ENCODE assay signal across 10 mouse cellular contexts in the genomic region with DNA sequence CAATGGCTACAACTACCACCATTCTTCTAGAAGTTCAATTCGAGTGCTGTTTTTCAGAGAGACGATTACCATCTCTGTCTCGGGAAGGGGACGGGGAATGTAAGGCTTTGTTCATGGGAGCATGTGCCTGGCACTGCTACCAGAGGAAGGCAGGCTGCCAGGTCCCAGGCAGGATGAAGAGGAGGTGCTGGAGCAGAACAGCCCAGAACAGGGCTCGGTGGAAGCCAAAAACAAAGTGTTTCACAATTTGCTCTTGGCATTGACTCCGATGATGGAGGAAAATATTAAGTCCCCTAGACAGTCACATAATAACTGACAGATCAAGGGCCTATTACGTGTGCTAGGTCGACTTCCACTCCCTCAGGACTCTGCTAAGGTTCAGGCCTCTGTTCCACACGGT. TPM values are rescaled to one million over a fixed set of nuclear protein-coding genes. Genes with fewer than 3 reads are reported as not detected.
DNase-seq lines count a peak whose midpoint lies in the region; ATAC-seq lines count a peak whose summit lies in the region.
"Had no signal": no experiment of that assay in that cellular context is flagged by ENCODE, and none has a peak within 500 bp of the region (broad histone marks: within the 10 kb centered on the region; RNA-seq: fewer than 3 reads in every experiment).

No protein-coding gene starts in this region.

- H3K36me3 ChIP-seq in heart, embryonic 12.5 days, result peaks cover 14% of the 10 kb centered on the region
- H3K36me3 ChIP-seq in forebrain, embryonic 15.5 days, result no peaks in the 10 kb centered on the region

- no peak overlapping the region for H3K4me2 ChIP-seq in heart, embryonic 12.5 days
- H3K4me2 ChIP-seq in forebrain, embryonic 15.5 days (replicated peaks), result no peak overlapping the region
- H3K4me2 ChIP-seq: limb, embryonic 13.5 days had no signal

- ATAC-seq in heart, embryonic 12.5 days (ENCODE audit: insufficient number of reproducible peaks, low FRiP score), result no peak
- ATAC-seq in forebrain, embryonic 15.5 days (replicated peaks), result 0 out of 2 replicates have a peak, but pooled peaks have one; percentile 53

- H3K4me3 ChIP-seq in heart, embryonic 12.5 days, result no peak overlapping the region
- no peak overlapping the region for H3K4me3 ChIP-seq in forebrain, embryonic 15.5 days
- H3K4me3 ChIP-seq: limb, embryonic 13.5 days had no signal

- WGBS in heart, embryonic 12.5 days, result 84% methylated on average over 9 of the region's 9 CpGs
- WGBS in forebrain, embryonic 15.5 days, result 52% methylated on average over 9 of the region's 9 CpGs

- H3K9me3 ChIP-seq in heart, embryonic 12.5 days (replicated peaks), result no peaks in the 10 kb centered on the region
- no peaks in the 10 kb centered on the region for H3K9me3 ChIP-seq in forebrain, embryonic 15.5 days
- H3K9me3 ChIP-seq: limb, embryonic 13.5 days had no signal

- H3K4me1 ChIP-seq in heart, embryonic 12.5 days (replicated peaks), result 0 out of 2 replicates have a peak, but pooled peaks cover 5% of the 10 kb centered on the region
- peaks cover 6% of the 10 kb centered on the region for H3K4me1 ChIP-seq in forebrain, embryonic 15.5 days
- H3K4me1 ChIP-seq: limb, embryonic 13.5 days had no signal

- DNase-seq in heart, adult 11 months, result peak; percentile 98
- DNase-seq in adrenal gland, postnatal 14 days, result peak; percentile 64
- peak; percentile 63 to 84 for DNase-seq in kidney, postnatal 36 days
- DNase-seq in right cerebral cortex, postnatal 10 days (ENCODE audit: low spot score in 2 of 2), result peak; percentile 57 to 58
- DNase-seq in embryo, embryonic 10.5 days (ENCODE audit: low spot score), result no peak
- no peak for DNase-seq in thymus, postnatal 0 days (ENCODE audit: low spot score)

- no peak overlapping the region for H3K27ac ChIP-seq in heart, embryonic 12.5 days (ENCODE audit: poor library complexity, severe bottlenecking)
- no peak overlapping the region for H3K27ac ChIP-seq in forebrain, embryonic 15.5 days (replicated peaks)
- H3K27ac ChIP-seq: limb, embryonic 13.5 days had no signal

- no peaks in the 10 kb centered on the region for H3K27me3 ChIP-seq in heart, embryonic 12.5 days (replicated peaks)
- no peaks in the 10 kb centered on the region for H3K27me3 ChIP-seq in forebrain, embryonic 15.5 days
- H3K27me3 ChIP-seq: CH12.LX; limb, embryonic 13.5 days had no signal

- H3K9ac ChIP-seq in heart, embryonic 12.5 days, result no peak overlapping the region
- H3K9ac ChIP-seq in forebrain, embryonic 15.5 days (replicated peaks), result no peak overlapping the region
- H3K9ac ChIP-seq: limb, embryonic 13.5 days had no signal

RNA-seq across cellular contexts. Expression of a gene that starts 24.9 kb away (rescaled TPM):
- 0.59 and 0.65 TPM in 2 replicates for polyA plus RNA-seq in heart, embryonic 12.5 days (2016; fragmentation: Nextera tagmentation; extraction: Ambion mirVana)
- 0.74 and 1.6 TPM in 2 replicates for total RNA-seq in adrenal gland, postnatal 14 days (2021)
- 0.50 and 0.86 TPM in 2 replicates for polyA plus RNA-seq in forebrain, embryonic 15.5 days (2015; fragmentation: Nextera tagmentation; extraction: Ambion mirVana)
- polyA plus RNA-seq in thymus, postnatal 0 days (2015; fragmentation: Nextera tagmentation; extraction: Ambion mirVana), result 9.2 and 9.7 TPM in 2 replicates

Comparison
In these comparisons a context has a peak if more than half of its experiments do, and no peak if none do; other contexts are left out.
1. DNase-seq: peak in heart, adult 11 months (single experiment), adrenal gland, postnatal 14 days (single experiment), kidney, postnatal 36 days (2 of 2) and right cerebral cortex, postnatal 10 days (2 of 2); none in embryo, embryonic 10.5 days (single experiment) and thymus, postnatal 0 days (single experiment).